Mouse (Mus musculus) olfactory bulb, adult 2 months (tissue): ENCODE data around the gene St6gal1.

Experiments
- CTCF ChIP-seq: fragments of 200-500 bp; IDR thresholded peaks from 2 replicates; pipeline ENCODE4 v1.5.1; 2012; ENCODE audit warnings: low read depth, mild to moderate bottlenecking, low read length, moderate library complexity; ENCODE audit not compliant: insufficient read depth
- POLR2A ChIP-seq: fragments of 200-500 bp; IDR thresholded peaks from 2 replicates; pipeline ENCODE4 v1.6.1; 2012; ENCODE audit warnings: mild to moderate bottlenecking, low read depth, low read length, moderate library complexity; ENCODE audit not compliant: insufficient read depth

GRCm38 (mm10) chr16:23312604-23313003, 88.1 kb downstream of the St6gal1 start:
- TF ChIP-seq POLR2A (no peak), CTCF (no peak)
